Comparison of ENCODE assay signal across 9 mouse cellular contexts in genomic region chr16:96345117-96345516, GRCm38 (mm10).
DNase-seq lines count a peak whose midpoint lies in the region; ATAC-seq and TF ChIP-seq lines count a peak whose summit lies in the region.
"Had no signal": no experiment of that assay in that cellular context is flagged by ENCODE, and none has a peak within 500 bp of the region (broad histone marks: within the 10 kb centered on the region; RNA-seq: fewer than 3 reads in every experiment).

No protein-coding gene starts in this region.

- H3K4me3 ChIP-seq in heart, embryonic 13.5 days = no peak overlapping the region
- H3K4me3 ChIP-seq in liver, postnatal 0 days (ENCODE audit: low read depth, low read length) = no peak overlapping the region
- H3K4me3 ChIP-seq in neural tube, embryonic 14.5 days (ENCODE audit: low read depth, low read length) = no peak overlapping the region
- H3K4me3 ChIP-seq in testis, adult 2 months (ENCODE audit: control insufficient read depth, low read depth, low read length) = no peak overlapping the region

- H3K27me3 ChIP-seq in heart, embryonic 13.5 days (replicated peaks) = peaks cover 13% of the 10 kb centered on the region; the same call in 1 of the 2 replicates
- H3K27me3 ChIP-seq in liver, postnatal 0 days (ENCODE audit: insufficient read depth, low read length) = no peaks in the 10 kb centered on the region
- H3K27me3 ChIP-seq in neural tube, embryonic 14.5 days (ENCODE audit: control insufficient read depth, insufficient read depth, low read length) = no peaks in the 10 kb centered on the region
- H3K27me3 ChIP-seq in testis, adult 2 months (ENCODE audit: control insufficient read depth, insufficient read depth, low read length) = no peaks in the 10 kb centered on the region

- 5% methylated on average over 10 of the region's 10 CpGs for WGBS in heart, embryonic 13.5 days
- WGBS in liver, postnatal 0 days (ENCODE audit: insufficient replicate concordance) = 4% methylated on average over 10 of the region's 10 CpGs
- 5% methylated on average over 10 of the region's 10 CpGs for WGBS in neural tube, embryonic 14.5 days

- TF ChIP-seq CTCF in brain, embryonic 14.5 days (IDR thresholded peaks at IDR 0.05; ENCODE audit: borderline replicate concordance, extremely low read depth, insufficient read depth, insufficient read length) = peak; percentile 97
- peak; percentile 93 for TF ChIP-seq CTCF in liver, postnatal 0 days (IDR thresholded peaks at IDR 0.05; ENCODE audit: low read depth)
- TF ChIP-seq CTCF in testis, adult 2 months (IDR thresholded peaks at IDR 0.05; ENCODE audit: control insufficient read depth, insufficient read depth, insufficient replicate concordance, low read depth, low read length) = peak; percentile 92

- H3K36me3 ChIP-seq in heart, embryonic 13.5 days = no peaks in the 10 kb centered on the region
- H3K36me3 ChIP-seq in liver, postnatal 0 days (replicated peaks; ENCODE audit: insufficient read depth, low read length) = no peaks in the 10 kb centered on the region
- no peaks in the 10 kb centered on the region for H3K36me3 ChIP-seq in neural tube, embryonic 14.5 days (ENCODE audit: control insufficient read depth, insufficient read depth, low read length)
- no peaks in the 10 kb centered on the region for H3K36me3 ChIP-seq in testis, adult 2 months (ENCODE audit: control insufficient read depth, insufficient read depth, low read length)

- no peak for ATAC-seq in heart, embryonic 13.5 days (ENCODE audit: extremely low read depth, insufficient number of reproducible peaks, low FRiP score, low TSS enrichment)
- ATAC-seq in liver, postnatal 0 days = peak; percentile 57; the same call in 1 of the 2 replicates
- ATAC-seq in neural tube, embryonic 14.5 days (ENCODE audit: low read depth) = peak; percentile 83; the same call in 1 of the 2 replicates

- TF ChIP-seq POLR2A in brain, embryonic 14.5 days (IDR thresholded peaks at IDR 0.05; ENCODE audit: borderline replicate concordance, extremely low read depth, insufficient read depth, insufficient read length, poor library complexity, severe bottlenecking) = no peak
- no peak for TF ChIP-seq POLR2A in testis, adult 2 months (IDR thresholded peaks at IDR 0.05; ENCODE audit: control insufficient read depth, low read depth, low read length)

- no peak overlapping the region for H3K27ac ChIP-seq in heart, embryonic 13.5 days (replicated peaks)
- H3K27ac ChIP-seq in liver, postnatal 0 days (ENCODE audit: low read depth) = no peak overlapping the region
- no peak overlapping the region for H3K27ac ChIP-seq in neural tube, embryonic 14.5 days (ENCODE audit: low read depth, low read length)
- no peak overlapping the region for H3K27ac ChIP-seq in testis, adult 2 months (ENCODE audit: control insufficient read depth, insufficient read depth, low read depth, low read length)
- H3K27ac ChIP-seq: macrophage had no signal

- peak overlapping the region; percentile 47 for H3K4me2 ChIP-seq in heart, embryonic 13.5 days
- no peak overlapping the region for H3K4me2 ChIP-seq in liver, postnatal 0 days (ENCODE audit: low read depth, low read length)
- no peak overlapping the region for H3K4me2 ChIP-seq in neural tube, embryonic 14.5 days (ENCODE audit: low read depth, low read length)

- peaks cover 3% of the 10 kb centered on the region for H3K4me1 ChIP-seq in heart, embryonic 13.5 days
- H3K4me1 ChIP-seq in liver, postnatal 0 days (ENCODE audit: insufficient read depth) = no peaks in the 10 kb centered on the region
- H3K4me1 ChIP-seq in neural tube, embryonic 14.5 days (ENCODE audit: control insufficient read depth, insufficient read depth, low read length) = no peaks in the 10 kb centered on the region
- no peaks in the 10 kb centered on the region; the same call in 1 of the 2 replicates for H3K4me1 ChIP-seq in testis, adult 2 months (ENCODE audit: control insufficient read depth, insufficient read depth, low read length)

- TF ChIP-seq EP300 in liver, postnatal 0 days (IDR thresholded peaks at IDR 0.05; ENCODE audit: low read depth) = no peak

- DNase-seq in CD8-positive naive resting alpha-beta T cell, adult 2 months (ENCODE audit: low read depth in 2 of 2, low spot score in 2 of 2) = peak; percentile 57 to 64
- peak; percentile 93 for DNase-seq in brain, embryonic 14.5 days (ENCODE audit: low read depth)
- DNase-seq in fibroblast of lung, adult 2 months (ENCODE audit: low read depth) = peak; percentile 23
- peak; percentile 83 for DNase-seq in kidney, postnatal 14 days
- peak; percentile 83 for DNase-seq in liver, postnatal 0 days

- H3K9ac ChIP-seq in heart, embryonic 13.5 days = peak overlapping the region; percentile 54; the same call in 1 of the 2 replicates
- H3K9ac ChIP-seq in liver, postnatal 0 days (replicated peaks) = no peak overlapping the region
- no peak overlapping the region for H3K9ac ChIP-seq in neural tube, embryonic 14.5 days (replicated peaks; ENCODE audit: low read depth, low read length)

- no peaks in the 10 kb centered on the region for H3K9me3 ChIP-seq in heart, embryonic 13.5 days
- no peaks in the 10 kb centered on the region for H3K9me3 ChIP-seq in liver, postnatal 0 days (ENCODE audit: low read length)
- no peaks in the 10 kb centered on the region for H3K9me3 ChIP-seq in neural tube, embryonic 14.5 days (ENCODE audit: control insufficient read depth, low read length)

Comparison
In these comparisons a context has a peak if more than half of its experiments do, and no peak if none do; other contexts are left out.
1. DNase-seq: peak in every context shown above with its lines; median percentile 93 in brain, embryonic 14.5 days; 83 in kidney, postnatal 14 days; 83 in liver, postnatal 0 days; 60 in CD8-positive naive resting alpha-beta T cell, adult 2 months; 23 in fibroblast of lung, adult 2 months.